Mouse (Mus musculus) midbrain, embryonic 13.5 days (tissue): ENCODE measurements around the gene Cebpe. TPM values are rescaled to one million over a fixed set of nuclear protein-coding genes. Genes with fewer than 3 reads are reported as not detected.

Experiments used
- ATAC-seq: fragments of 200-750 bp; cut with Nextera tagmentation; 2 replicates; pipeline ENCODE4 v1.8.0; 2017; ENCODE audit warnings: mild to moderate bottlenecking, moderate TSS enrichment, moderate library complexity
- H3K27ac ChIP-seq: fragments of 300-500 bp; sonication (generic); 2 replicates; pipeline ENCODE4 v1.5.1; 2015; ENCODE audit warnings: inconsistent platforms, mild to moderate bottlenecking, moderate library complexity
- H3K27me3 ChIP-seq: fragments of 300-500 bp; sonication (generic); 2 replicates; pipeline ENCODE4 v1.6.1; 2015; ENCODE audit warnings: mild to moderate bottlenecking, inconsistent platforms
- H3K36me3 ChIP-seq: fragments of 300-500 bp; sonication (generic); 2 replicates; pipeline ENCODE4 v1.6.1; 2015; ENCODE audit warnings: mild to moderate bottlenecking, inconsistent platforms
- H3K4me1 ChIP-seq: fragments of 300-500 bp; sonication (generic); replicated peaks from 2 replicates; pipeline ENCODE4 v1.6.1; 2015; ENCODE audit warnings: inconsistent platforms
- H3K4me2 ChIP-seq: fragments of 300-500 bp; sonication (generic); replicated peaks from 2 replicates; pipeline ENCODE4 v1.6.1; 2015; ENCODE audit warnings: moderate library complexity, mild to moderate bottlenecking, inconsistent platforms
- H3K4me3 ChIP-seq: fragments of 300-500 bp; sonication (generic); replicated peaks from 2 replicates; pipeline ENCODE4 v1.5.1; 2015; ENCODE audit warnings: mild to moderate bottlenecking, inconsistent platforms
- H3K9ac ChIP-seq: fragments of 300-500 bp; sonication (generic); replicated peaks from 2 replicates; pipeline ENCODE4 v1.6.1; 2015; ENCODE audit warnings: mild to moderate bottlenecking, inconsistent platforms
- H3K9me3 ChIP-seq: fragments of 300-500 bp; sonication (generic); 2 replicates; pipeline ENCODE4 v1.6.1; 2016; ENCODE audit warnings: mild to moderate bottlenecking, inconsistent platforms
- WGBS: fragments of 180-500 bp; shearing (Covaris S2); methylation state at CpG from one replicate; pipeline ENCODE4 v1.1.7; 2015; 5-methylcytosine and 5-hydroxymethylcytosine counted together
- polyA plus RNA-seq: library from polyadenylated mRNA; unstranded; fragments of >200 nt; fragmentation: Nextera tagmentation; extraction: Ambion mirVana; gene quantifications from 2 replicates; pipeline ENCODE4 v1.2.1, GENCODE M21; 2015

The Cebpe gene
- polyA plus RNA-seq, 1 experiment from 2014 or later, result not detected

DNA sequence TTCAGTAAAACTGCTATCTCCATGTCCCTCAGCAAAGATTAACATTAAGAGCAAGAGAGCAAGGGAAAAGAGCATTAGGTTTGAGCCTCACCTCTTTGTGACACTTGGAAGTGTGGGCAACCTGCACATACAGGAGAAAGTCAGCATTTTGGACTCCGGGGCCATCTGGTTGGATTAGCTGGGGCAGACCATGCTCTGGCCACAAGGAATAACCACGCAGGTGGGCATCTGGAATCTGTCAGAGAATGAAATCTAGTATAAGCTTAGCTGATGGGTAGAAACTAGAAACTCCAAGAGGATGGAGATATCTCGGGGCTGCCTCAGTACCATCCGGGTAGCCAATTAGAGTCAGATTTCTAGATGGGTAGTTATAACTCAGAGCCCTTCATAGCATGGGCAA lies 15.2 kb downstream of the Cebpe start:
- Histone ChIP-seq H3K9ac (no peak overlapping the region), H3K27me3 (no peaks in the 10 kb centered on the region), H3K36me3 (peaks cover 22% of the 10 kb centered on the region), H3K4me2 (no peak overlapping the region), H3K4me3 (no peak overlapping the region), H3K9me3 (no peaks in the 10 kb centered on the region), H3K27ac (no peak overlapping the region), H3K4me1 (no peaks in the 10 kb centered on the region)
- 95% methylated on average over 4 of the region's 4 CpGs for WGBS
- ATAC-seq, result no peak

DNA sequence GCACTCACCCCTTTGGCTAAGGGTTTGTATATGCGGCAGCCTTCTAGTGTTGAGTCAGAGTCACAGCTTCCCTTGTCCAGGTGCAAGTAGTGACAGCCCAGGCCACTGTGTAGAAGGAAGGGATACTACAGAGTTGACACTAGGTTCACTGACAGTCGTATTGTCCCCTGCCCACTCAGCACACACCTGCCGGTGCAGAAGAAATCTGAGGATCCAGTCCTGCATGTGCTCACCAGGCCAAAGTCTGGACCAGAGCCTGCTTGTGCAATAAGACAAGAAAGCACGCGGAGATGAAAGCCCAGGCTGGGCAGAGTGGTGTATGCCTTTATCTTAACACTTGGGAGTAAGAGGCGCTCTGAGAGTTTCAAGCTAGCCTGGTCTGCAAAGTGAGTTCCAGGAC lies 16.9 kb downstream of the Cebpe start:
- Histone ChIP-seq H3K4me3 (no peak overlapping the region), H3K36me3 (peaks cover 32% of the 10 kb centered on the region), H3K4me1 (no peaks in the 10 kb centered on the region), H3K9me3 (no peaks in the 10 kb centered on the region), H3K27ac (no peak overlapping the region), H3K9ac (no peak overlapping the region), H3K4me2 (no peak overlapping the region), H3K27me3 (no peaks in the 10 kb centered on the region)
- no peak for ATAC-seq
- WGBS, result 90% methylated on average over 6 of the region's 6 CpGs

DNA sequence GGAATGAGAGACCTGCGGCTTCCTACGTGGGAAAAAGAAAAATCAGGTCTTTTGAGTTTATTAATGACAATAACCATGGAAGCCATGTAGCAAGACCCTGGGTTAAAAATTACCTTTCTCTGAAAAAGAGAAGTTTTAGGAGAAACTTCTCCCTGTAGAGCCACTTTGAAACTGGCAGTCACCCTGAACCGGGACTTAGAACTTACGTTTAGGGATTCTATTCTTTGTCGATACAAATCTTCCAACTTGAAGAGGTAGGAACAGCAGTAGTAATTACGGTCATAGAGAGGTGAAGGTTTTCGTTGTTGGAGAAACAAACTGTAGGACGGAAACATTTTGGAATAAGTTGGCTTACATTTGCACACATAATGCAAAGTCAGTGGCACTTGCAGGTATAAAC lies 24.7 kb downstream of the Cebpe start:
- H3K4me3 ChIP-seq, result peak overlapping the region; percentile 74
- H3K4me2 ChIP-seq, result peak overlapping the region; percentile 68
- no peaks in the 10 kb centered on the region for H3K9me3 ChIP-seq
- 9% methylated on average over 8 of the region's 8 CpGs for WGBS
- ATAC-seq, result no peak
- H3K27me3 ChIP-seq, result no peaks in the 10 kb centered on the region
- H3K36me3 ChIP-seq, result peaks cover 37% of the 10 kb centered on the region
- peaks cover 48% of the 10 kb centered on the region for H3K4me1 ChIP-seq
- peak overlapping the region; percentile 77 for H3K9ac ChIP-seq
- H3K27ac ChIP-seq, result peak overlapping the region; percentile 48; the same call in 1 of the 2 replicates

- Histone ChIP-seq H3K27me3 (no peaks in the 10 kb centered on the region), H3K9ac (peak within 1 kb of the TSS; percentile 92), H3K36me3 (peaks cover 37% of the 10 kb centered on the region), H3K4me1 (peaks cover 48% of the 10 kb centered on the region), H3K27ac (peak within 1 kb of the TSS; percentile 95), H3K4me2 (peak within 1 kb of the TSS; percentile 82), H3K4me3 (peak within 1 kb of the TSS; percentile 74), H3K9me3 (no peaks in the 10 kb centered on the region)
- ATAC-seq, result peak; percentile 97
- WGBS, result 0% methylated on average over 44 of the region's 44 CpGs
These were observed 25.3 kb downstream of the Cebpe start, which contains the start of gene Acin1 for GRCm38 (mm10) chr14:54686522-54687143. TSS of gene Acin1 (minus strand) at chr14:54686931.

GRCm38 (mm10) chr14:54686063-54686521 lies 25.9 kb downstream of the Cebpe start, which contains the start of gene 1700123O20Rik:
TSS of gene 1700123O20Rik (plus strand) at chr14:54686216.
- WGBS, result under 1% methylated on average over 29 of the region's 41 CpGs
- peak within 1 kb of the TSS; percentile 95 for H3K27ac ChIP-seq
- peaks cover 48% of the 10 kb centered on the region for H3K4me1 ChIP-seq
- H3K36me3 ChIP-seq, result peaks cover 40% of the 10 kb centered on the region
- peak within 1 kb of the TSS; percentile 92 for H3K9ac ChIP-seq
- peak; percentile 74 for ATAC-seq
- no peaks in the 10 kb centered on the region for H3K9me3 ChIP-seq
- peak within 1 kb of the TSS; percentile 82 for H3K4me2 ChIP-seq
- peak within 1 kb of the TSS; percentile 74 for H3K4me3 ChIP-seq
- no peaks in the 10 kb centered on the region for H3K27me3 ChIP-seq

GRCm38 (mm10) chr14:54685471-54685870 lies 26.5 kb downstream of the Cebpe start:
- H3K27me3 ChIP-seq, result no peaks in the 10 kb centered on the region
- 12% methylated on average over 8 of the region's 8 CpGs for WGBS
- no peaks in the 10 kb centered on the region for H3K9me3 ChIP-seq
- peak overlapping the region; percentile 95 for H3K27ac ChIP-seq
- H3K9ac ChIP-seq, result peak overlapping the region; percentile 92
- peak overlapping the region; percentile 74 for H3K4me3 ChIP-seq
- peak overlapping the region; percentile 82 for H3K4me2 ChIP-seq
- peaks cover 48% of the 10 kb centered on the region for H3K4me1 ChIP-seq
- ATAC-seq, result peak; percentile 5
- peaks cover 38% of the 10 kb centered on the region for H3K36me3 ChIP-seq

DNA sequence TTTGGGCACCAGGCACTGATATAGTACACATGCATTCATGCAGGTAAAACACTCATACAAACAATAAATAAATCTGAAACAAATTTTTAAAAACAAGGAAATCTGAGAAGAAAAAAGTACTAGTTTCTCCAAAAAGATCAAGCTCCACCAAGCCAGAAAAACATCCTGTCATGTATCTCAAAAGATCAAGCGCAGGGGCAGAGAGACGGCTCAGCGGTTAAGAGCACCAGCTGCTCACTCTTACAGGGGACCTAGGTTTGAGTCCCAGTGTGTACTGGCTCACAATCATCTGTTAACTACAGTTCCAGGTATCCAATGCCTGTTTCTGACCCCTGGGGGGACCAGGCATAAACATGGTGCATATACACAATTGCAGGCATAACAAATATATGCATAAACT lies 29.6 kb downstream of the Cebpe start:
- ATAC-seq, result no peak
- WGBS, result 89% methylated on average over 3 of the region's 3 CpGs
- Histone ChIP-seq H3K4me1 (peaks cover 30% of the 10 kb centered on the region), H3K4me3 (no peak overlapping the region), H3K9me3 (no peaks in the 10 kb centered on the region), H3K27ac (no peak overlapping the region), H3K27me3 (no peaks in the 10 kb centered on the region), H3K9ac (no peak overlapping the region), H3K36me3 (peaks cover 45% of the 10 kb centered on the region), H3K4me2 (no peak overlapping the region)

DNA sequence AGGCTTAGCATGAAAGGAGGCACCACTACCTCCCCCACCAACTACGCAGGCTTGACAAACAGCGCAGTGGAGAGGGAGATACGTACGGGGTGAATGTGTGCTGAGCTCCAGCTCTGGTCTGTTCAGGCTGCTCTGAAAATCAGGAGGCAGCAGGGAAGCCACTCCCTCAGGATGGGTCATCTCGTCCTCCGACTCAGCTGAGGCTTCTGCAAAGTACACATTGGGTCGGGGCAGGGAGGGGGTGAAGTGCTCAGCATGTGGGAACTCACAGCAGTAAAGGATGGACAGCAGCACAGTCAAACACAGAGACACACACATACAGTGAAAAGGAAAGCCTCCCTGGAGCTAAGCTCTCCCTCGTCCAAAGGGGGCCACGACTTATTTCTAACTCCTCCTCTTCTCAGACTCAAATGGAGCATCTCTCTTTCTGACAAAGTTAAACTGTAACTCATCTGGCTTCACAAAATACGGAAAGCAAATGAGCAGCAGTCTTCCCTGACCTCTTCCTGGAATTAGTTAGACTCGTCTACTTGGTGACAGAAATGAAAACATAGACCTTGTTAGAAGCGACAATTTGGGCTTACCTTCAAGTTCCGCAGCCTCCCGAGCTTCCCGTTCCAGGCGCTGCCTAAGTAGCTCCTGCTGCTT lies 33.2 kb downstream of the Cebpe start:
- H3K9ac ChIP-seq, result no peak overlapping the region
- no peak overlapping the region for H3K4me2 ChIP-seq
- H3K27ac ChIP-seq, result no peak overlapping the region
- no peak overlapping the region for H3K4me3 ChIP-seq
- WGBS, result 87% methylated on average over 16 of the region's 16 CpGs
- peaks cover 70% of the 10 kb centered on the region for H3K36me3 ChIP-seq
- ATAC-seq, result no peak
- H3K4me1 ChIP-seq, result peaks cover 11% of the 10 kb centered on the region
- no peaks in the 10 kb centered on the region for H3K27me3 ChIP-seq
- no peaks in the 10 kb centered on the region for H3K9me3 ChIP-seq

DNA sequence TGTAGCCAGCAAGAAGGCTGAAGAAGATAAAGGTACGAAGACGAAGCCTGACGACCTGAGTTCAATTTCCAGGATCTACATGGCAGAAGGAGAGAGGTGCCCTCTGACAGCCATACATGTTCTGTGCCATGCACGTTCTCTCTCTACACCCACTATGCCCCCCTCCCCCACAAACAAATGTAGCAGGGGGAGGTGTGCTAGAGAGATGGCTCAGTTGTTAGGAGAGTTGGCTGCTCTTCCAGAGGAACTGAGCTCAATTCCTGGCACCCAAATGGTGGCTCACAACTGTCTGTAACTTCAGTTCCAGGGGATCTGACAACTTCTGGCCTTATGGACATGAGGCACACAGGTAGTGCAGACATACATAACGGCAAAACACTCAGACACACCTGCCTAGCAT lies 35.7 kb downstream of the Cebpe start:
- WGBS, result 90% methylated on average over 5 of the region's 5 CpGs
- no peak overlapping the region for H3K4me3 ChIP-seq
- no peak overlapping the region for H3K9ac ChIP-seq
- H3K9me3 ChIP-seq, result no peaks in the 10 kb centered on the region
- H3K4me2 ChIP-seq, result no peak overlapping the region
- H3K27ac ChIP-seq, result no peak overlapping the region
- no peaks in the 10 kb centered on the region for H3K27me3 ChIP-seq
- ATAC-seq, result no peak
- no peaks in the 10 kb centered on the region for H3K4me1 ChIP-seq
- peaks cover 79% of the 10 kb centered on the region for H3K36me3 ChIP-seq

DNA sequence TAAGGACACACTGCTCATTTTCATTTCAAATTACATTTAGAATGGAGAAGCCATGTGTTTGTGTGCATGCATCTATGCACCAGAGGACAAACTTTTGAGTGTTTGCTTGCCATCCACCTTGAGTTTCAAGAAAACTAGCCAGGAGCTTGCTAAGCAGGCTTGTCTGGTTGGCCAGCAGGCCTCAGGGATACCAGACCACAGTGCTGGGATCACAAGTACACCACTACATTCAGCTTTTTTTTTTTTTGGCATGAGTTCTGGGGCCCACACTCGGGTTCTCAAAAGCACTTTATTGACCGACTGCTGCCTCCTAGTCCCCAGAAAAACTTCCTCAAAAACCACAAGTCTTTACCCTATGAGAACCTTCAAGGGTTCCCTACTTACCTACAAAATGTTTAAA lies 37.7 kb downstream of the Cebpe start:
- Histone ChIP-seq H3K4me1 (no peaks in the 10 kb centered on the region), H3K4me3 (no peak overlapping the region), H3K36me3 (peaks cover 74% of the 10 kb centered on the region), H3K27me3 (no peaks in the 10 kb centered on the region), H3K9ac (no peak overlapping the region), H3K9me3 (no peaks in the 10 kb centered on the region), H3K4me2 (no peak overlapping the region), H3K27ac (no peak overlapping the region)
- 82% methylated on average over 2 of the region's 2 CpGs for WGBS
- no peak for ATAC-seq

GRCm38 (mm10) chr14:54669381-54669780 lies 42.6 kb downstream of the Cebpe start:
- Histone ChIP-seq H3K9me3 (no peaks in the 10 kb centered on the region), H3K4me3 (no peak overlapping the region), H3K9ac (no peak overlapping the region), H3K27me3 (no peaks in the 10 kb centered on the region), H3K27ac (no peak overlapping the region), H3K4me1 (no peaks in the 10 kb centered on the region), H3K36me3 (peaks cover 80% of the 10 kb centered on the region), H3K4me2 (no peak overlapping the region)
- ATAC-seq, result no peak
- WGBS, result 74% methylated on average over 4 of the region's 4 CpGs

GRCm38 (mm10) chr14:54664477-54665222 lies 47.3 kb downstream of the Cebpe start:
- no peak overlapping the region for H3K9ac ChIP-seq
- H3K9me3 ChIP-seq, result no peaks in the 10 kb centered on the region
- 95% methylated on average over 10 of the region's 10 CpGs for WGBS
- no peak overlapping the region for H3K27ac ChIP-seq
- no peaks in the 10 kb centered on the region for H3K27me3 ChIP-seq
- no peak overlapping the region for H3K4me2 ChIP-seq
- peaks cover 94% of the 10 kb centered on the region for H3K36me3 ChIP-seq
- no peak for ATAC-seq
- H3K4me1 ChIP-seq, result no peaks in the 10 kb centered on the region
- no peak overlapping the region for H3K4me3 ChIP-seq
